Mouse (Mus musculus): Measurements from ENCODE around the gene Adcy4. TPM values are rescaled to one million over a fixed set of nuclear protein-coding genes. Genes with fewer than 3 reads are reported as not detected.
A peak's percentile ranks its signal among the peaks of the same experiment; 100 is the strongest.
"Not testable (repeated sequence)": the region's sequence is repeated elsewhere in the genome, so short reads cannot be mapped to it uniquely, and the experiment has no call there.

The Adcy4 gene
- polyA plus RNA-seq, 1 experiment from 2014 or later, result 18.0 TPM

DNA sequence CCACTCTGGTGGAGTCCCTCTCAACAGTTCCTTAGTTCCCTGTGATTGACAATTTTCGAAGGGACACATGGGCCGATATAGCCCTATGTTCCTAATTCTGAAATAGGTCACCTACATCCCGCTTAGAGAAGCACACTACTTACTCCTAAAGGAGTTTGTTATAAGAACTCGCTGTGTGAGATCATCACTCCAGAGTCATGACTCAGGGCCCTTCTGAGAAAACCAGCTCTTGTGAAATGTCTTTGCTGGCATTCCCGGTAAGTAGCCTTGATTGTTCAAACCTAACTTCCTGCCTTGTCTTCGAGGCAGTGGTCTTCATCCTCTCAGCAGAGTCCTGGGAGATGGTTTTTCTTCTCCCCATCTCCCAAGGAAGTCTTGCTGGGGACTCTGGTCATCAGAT, 15.3 kb downstream of the Adcy4 start:
- Histone ChIP-seq H3K4me1 (peaks cover 13% of the 10 kb centered on the region), H3K27me3 (peaks cover 47% of the 10 kb centered on the region), H3K27ac (no peak overlapping the region), H3K4me2 (no peak overlapping the region), H3K36me3 (no peaks in the 10 kb centered on the region), H3K9ac (no peak overlapping the region), H3K4me3 (no peak overlapping the region), H3K9me3 (no peaks in the 10 kb centered on the region)
- no peak for ATAC-seq (ENCODE audit: borderline replicate concordance, extremely low read depth, low FRiP score, low TSS enrichment)
- 78% methylated on average over 6 of the region's 6 CpGs for WGBS

- Histone ChIP-seq H3K9me3 (no peaks in the 10 kb centered on the region), H3K4me3 (peak overlapping the region; percentile 37), H3K36me3 (no peaks in the 10 kb centered on the region), H3K4me2 (peak overlapping the region; percentile 77), H3K27ac (no peak overlapping the region), H3K27me3 (peaks cover 47% of the 10 kb centered on the region), H3K4me1 (peaks cover 20% of the 10 kb centered on the region), H3K9ac (peak overlapping the region; percentile 30)
- ATAC-seq (ENCODE audit: borderline replicate concordance, extremely low read depth, low FRiP score, low TSS enrichment), result peak; percentile 39; the same call in 1 of the 2 replicates
- WGBS, result 11% methylated on average over 52 of the region's 52 CpGs
These were observed 16.1 kb downstream of the Adcy4 start for GRCm38 (mm10) chr14:55767519-55768414.

GRCm38 (mm10) chr14:55765696-55766095, 18.2 kb downstream of the Adcy4 start, which contains the start of gene Ltb4r1:
Gene Ltb4r1 (plus strand): TSS chr14:55765962.
- Histone ChIP-seq H3K4me2 (no peak within 1 kb of the TSS), H3K36me3 (no peaks in the 10 kb centered on the region), H3K9me3 (no peaks in the 10 kb centered on the region), H3K27me3 (peaks cover 57% of the 10 kb centered on the region), H3K4me1 (peaks cover 32% of the 10 kb centered on the region), H3K4me3 (no peak within 1 kb of the TSS), H3K9ac (no peak within 1 kb of the TSS), H3K27ac (no peak within 1 kb of the TSS)
- 59% methylated on average over 4 of the region's 4 CpGs for WGBS
- no peak for ATAC-seq (ENCODE audit: borderline replicate concordance, extremely low read depth, low FRiP score, low TSS enrichment)

- peaks cover 47% of the 10 kb centered on the region for H3K27me3 ChIP-seq
- H3K9me3 ChIP-seq, result no peaks in the 10 kb centered on the region
- 51% methylated on average over 7 of the region's 7 CpGs for WGBS
- H3K27ac ChIP-seq, result peak overlapping the region; percentile 45
- no peak for ATAC-seq (ENCODE audit: borderline replicate concordance, extremely low read depth, low FRiP score, low TSS enrichment)
- no peak overlapping the region for H3K4me3 ChIP-seq
- H3K4me1 ChIP-seq, result peaks cover 37% of the 10 kb centered on the region
- no peak overlapping the region for H3K9ac ChIP-seq
- H3K4me2 ChIP-seq, result peak overlapping the region; percentile 98
- no peaks in the 10 kb centered on the region for H3K36me3 ChIP-seq
These were observed 20.7 kb downstream of the Adcy4 start for GRCm38 (mm10) chr14:55763166-55763565.

GRCm38 (mm10) chr14:55762001-55762821, 21.7 kb downstream of the Adcy4 start:
- H3K36me3 ChIP-seq, result no peaks in the 10 kb centered on the region
- H3K9ac ChIP-seq, result peak overlapping the region; percentile 78
- ATAC-seq (ENCODE audit: borderline replicate concordance, extremely low read depth, low FRiP score, low TSS enrichment), result peak; percentile 68
- H3K4me3 ChIP-seq, result peak overlapping the region; percentile 54
- peaks cover 29% of the 10 kb centered on the region for H3K4me1 ChIP-seq
- H3K9me3 ChIP-seq, result no peaks in the 10 kb centered on the region
- peak overlapping the region; percentile 45 for H3K27ac ChIP-seq
- H3K4me2 ChIP-seq, result peak overlapping the region; percentile 98
- WGBS, result 2% methylated on average over 69 of the region's 77 CpGs
- H3K27me3 ChIP-seq, result peaks cover 38% of the 10 kb centered on the region

DNA sequence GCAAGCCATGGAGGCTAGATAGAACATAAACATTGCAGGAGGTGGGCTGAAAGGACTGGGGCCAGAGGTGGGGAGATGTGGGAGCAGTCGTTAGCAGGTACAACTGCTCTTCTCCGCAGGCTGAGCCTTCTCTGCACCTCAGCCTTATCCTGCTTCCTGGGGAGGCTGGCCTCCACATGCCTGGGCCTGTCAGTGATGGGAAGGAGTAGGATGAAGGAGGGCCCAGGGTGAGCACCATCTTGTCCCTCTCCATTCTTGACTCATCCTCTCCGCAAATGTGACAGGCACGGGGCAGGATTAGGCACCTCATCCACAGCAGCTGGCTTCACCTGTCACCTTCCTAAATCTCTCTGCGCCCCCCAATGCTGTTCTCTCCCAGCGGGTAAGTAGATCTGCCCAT, 22.7 kb downstream of the Adcy4 start, which contains the start of gene Ltb4r2:
Ltb4r2 (plus strand) TSS at position 266 of the 400 bp plus-strand sequence.
- Histone ChIP-seq H3K4me3 (peak within 1 kb of the TSS; percentile 54), H3K9me3 (no peaks in the 10 kb centered on the region), H3K4me1 (peaks cover 28% of the 10 kb centered on the region), H3K36me3 (no peaks in the 10 kb centered on the region), H3K27me3 (peaks cover 30% of the 10 kb centered on the region), H3K27ac (peak within 1 kb of the TSS; percentile 45), H3K4me2 (peak within 1 kb of the TSS; percentile 98), H3K9ac (peak within 1 kb of the TSS; percentile 78)
- ATAC-seq (ENCODE audit: borderline replicate concordance, extremely low read depth, low FRiP score, low TSS enrichment), result no peak
- WGBS, result 76% methylated on average over 6 of the region's 6 CpGs

DNA sequence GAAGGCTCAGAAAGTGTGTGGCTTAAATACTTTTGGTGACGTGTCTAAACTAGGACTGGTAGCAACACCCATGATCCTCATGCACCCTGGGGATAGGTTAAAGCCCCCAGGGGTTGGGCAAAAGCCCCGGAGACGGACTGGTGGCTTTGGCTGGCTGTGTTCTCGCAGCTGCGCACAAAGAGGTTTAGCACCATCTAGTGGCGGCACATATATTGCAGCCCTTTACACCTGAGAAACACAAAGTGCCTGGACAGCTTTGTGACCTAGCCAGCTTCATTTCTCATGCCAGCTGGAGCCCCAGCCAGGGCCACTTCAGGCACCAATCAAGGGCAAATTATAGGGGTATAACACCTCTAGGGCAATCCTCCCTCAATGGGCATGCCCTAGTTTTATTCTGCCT, 23.7 kb downstream of the Adcy4 start:
- not testable (repeated sequence) for H3K27ac ChIP-seq; H3K9ac ChIP-seq; H3K9me3 ChIP-seq; H3K36me3 ChIP-seq; ATAC-seq (ENCODE audit: borderline replicate concordance, extremely low read depth, low FRiP score, low TSS enrichment)
- WGBS, result 2% methylated on average over 6 of the region's 6 CpGs
- Histone ChIP-seq H3K4me3 (peak overlapping the region; percentile 23), H3K4me1 (peaks cover 28% of the 10 kb centered on the region), H3K27me3 (peaks cover 29% of the 10 kb centered on the region), H3K4me2 (peak overlapping the region; percentile 49)

DNA sequence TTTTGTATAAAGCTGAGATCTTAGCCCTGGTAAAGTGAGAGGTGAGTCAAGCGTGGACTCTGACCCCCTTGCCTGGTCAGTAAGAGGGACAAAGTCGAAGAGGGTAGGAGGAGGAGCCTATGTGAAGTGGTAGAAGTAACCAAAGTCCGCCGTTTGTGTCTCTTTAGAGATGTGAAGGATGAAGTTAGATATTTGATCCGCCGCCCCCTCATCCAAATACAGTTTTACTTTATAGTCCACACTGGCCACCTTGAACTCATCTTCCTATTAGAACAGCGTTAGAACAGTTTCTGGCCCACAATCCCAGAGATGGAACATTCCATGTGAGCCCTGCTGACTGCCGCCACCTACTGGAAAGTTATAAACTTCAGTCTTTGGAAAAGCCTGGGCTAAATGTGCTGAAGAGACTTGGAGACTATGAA, 25.5 kb downstream of the Adcy4 start, which contains the start of gene Cideb:
Cideb (minus strand) TSS at position 96 of the 422 bp plus-strand sequence.
- H3K9me3 ChIP-seq, result no peaks in the 10 kb centered on the region
- H3K36me3 ChIP-seq, result peaks cover 23% of the 10 kb centered on the region
- H3K4me1 ChIP-seq, result peaks cover 27% of the 10 kb centered on the region
- no peak within 1 kb of the TSS for H3K9ac ChIP-seq
- peak within 1 kb of the TSS; percentile 8; the same call in 1 of the 2 replicates for H3K4me3 ChIP-seq
- WGBS, result 9% methylated on average over 8 of the region's 8 CpGs
- ATAC-seq (ENCODE audit: borderline replicate concordance, extremely low read depth, low FRiP score, low TSS enrichment), result no peak
- no peak within 1 kb of the TSS for H3K27ac ChIP-seq
- H3K4me2 ChIP-seq, result peak within 1 kb of the TSS; percentile 37
- H3K27me3 ChIP-seq, result peaks cover 16% of the 10 kb centered on the region

DNA sequence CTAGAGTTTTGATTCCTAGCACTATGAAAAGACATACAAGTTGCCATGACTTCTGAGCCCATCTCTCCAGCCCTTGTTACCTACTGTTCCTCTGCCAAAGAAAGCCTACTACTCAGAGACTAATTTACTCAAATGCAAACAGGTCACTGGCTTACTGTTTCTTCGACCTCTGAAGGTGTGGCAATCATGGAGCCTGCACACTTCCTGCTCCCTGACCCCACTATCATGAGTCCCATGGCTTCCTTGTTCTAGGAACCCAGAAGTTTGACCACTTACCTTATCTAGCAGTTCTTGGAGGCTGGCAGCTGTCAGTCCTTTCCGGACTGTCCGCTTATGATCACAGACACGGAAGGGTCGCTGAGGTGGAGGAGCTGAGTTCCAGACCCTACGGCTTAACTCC, 26.3 kb downstream of the Adcy4 start:
- ATAC-seq (ENCODE audit: borderline replicate concordance, extremely low read depth, low FRiP score, low TSS enrichment), result no peak
- Histone ChIP-seq H3K9ac (no peak overlapping the region), H3K4me3 (no peak overlapping the region), H3K27ac (no peak overlapping the region), H3K27me3 (peaks cover 16% of the 10 kb centered on the region), H3K36me3 (peaks cover 31% of the 10 kb centered on the region), H3K4me1 (peaks cover 19% of the 10 kb centered on the region), H3K9me3 (no peaks in the 10 kb centered on the region), H3K4me2 (no peak overlapping the region)
- 62% methylated on average over 6 of the region's 6 CpGs for WGBS

- no peaks in the 10 kb centered on the region for H3K9me3 ChIP-seq
- peak overlapping the region; percentile 73 for H3K4me3 ChIP-seq
- no peaks in the 10 kb centered on the region for H3K27me3 ChIP-seq
- ATAC-seq (ENCODE audit: borderline replicate concordance, extremely low read depth, low FRiP score, low TSS enrichment), result no peak
- no peak overlapping the region for H3K9ac ChIP-seq
- 83% methylated on average over 10 of the region's 10 CpGs for WGBS
- no peak overlapping the region for H3K27ac ChIP-seq
- peaks cover 30% of the 10 kb centered on the region for H3K4me1 ChIP-seq
- peaks cover 35% of the 10 kb centered on the region for H3K36me3 ChIP-seq
- peak overlapping the region; percentile 92 for H3K4me2 ChIP-seq
These were observed 36.6 kb downstream of the Adcy4 start for GRCm38 (mm10) chr14:55747051-55747847.

DNA sequence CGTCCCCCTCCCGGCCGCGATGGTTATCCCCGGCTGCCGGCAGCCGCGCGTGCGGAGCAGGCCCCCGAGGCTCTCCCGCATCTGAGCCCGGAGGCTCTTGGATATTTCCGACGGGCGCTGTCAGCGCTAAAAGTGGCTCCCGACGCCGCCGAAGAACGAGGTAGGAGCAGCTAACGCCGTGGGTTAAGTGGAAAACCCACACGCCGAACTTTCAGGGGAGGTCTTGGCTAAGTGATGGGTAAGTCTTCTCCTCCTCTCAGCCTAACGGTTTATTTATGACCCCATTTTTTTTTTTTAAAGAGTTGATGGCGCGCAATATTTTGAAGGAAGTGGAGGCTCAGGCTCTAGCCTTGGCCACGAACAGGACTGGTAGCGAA, 38.0 kb downstream of the Adcy4 start:
- no peaks in the 10 kb centered on the region for H3K27me3 ChIP-seq
- H3K36me3 ChIP-seq, result peaks cover 25% of the 10 kb centered on the region
- H3K27ac ChIP-seq, result peak overlapping the region; percentile 16; the same call in 1 of the 2 replicates
- under 1% methylated on average over 31 of the region's 31 CpGs for WGBS
- H3K9me3 ChIP-seq, result no peaks in the 10 kb centered on the region
- ATAC-seq (ENCODE audit: borderline replicate concordance, extremely low read depth, low FRiP score, low TSS enrichment), result no peak
- peak overlapping the region; percentile 92 for H3K4me2 ChIP-seq
- H3K4me3 ChIP-seq, result peak overlapping the region; percentile 73
- peak overlapping the region; percentile 78 for H3K9ac ChIP-seq
- peaks cover 30% of the 10 kb centered on the region for H3K4me1 ChIP-seq

Measured in lung, embryonic 15.5 days (tissue).